ENCODE assay signal across 13 mouse cellular contexts in genomic region chr12:56459508-56460119, GRCm38 (mm10).
DNase-seq lines count a peak whose midpoint lies in the region; ATAC-seq and TF ChIP-seq lines count a peak whose summit lies in the region.
"Had no signal": no experiment of that assay in that cellular context is flagged by ENCODE, and none has a peak within 500 bp of the region (broad histone marks: within the 10 kb centered on the region; RNA-seq: fewer than 3 reads in every experiment).

No protein-coding gene starts in this region.

- no peaks in the 10 kb centered on the region for H3K36me3 ChIP-seq in heart, embryonic 10.5 days
- H3K36me3 ChIP-seq in forebrain, postnatal 0 days (ENCODE audit: insufficient read depth): no peaks in the 10 kb centered on the region
- H3K36me3 ChIP-seq in midbrain, embryonic 12.5 days: no peaks in the 10 kb centered on the region
- H3K36me3 ChIP-seq: limb, embryonic 15.5 days had no signal

- no peak; the same call in 1 of the 2 replicates for ATAC-seq in forebrain, postnatal 0 days
- ATAC-seq in midbrain, embryonic 12.5 days (ENCODE audit: low FRiP score, low read depth): peak; percentile 61

- H3K4me2 ChIP-seq in forebrain, postnatal 0 days (ENCODE audit: low read depth): 0 out of 2 replicates have a peak overlapping the region, but pooled peaks have one; percentile 13
- peak overlapping the region; percentile 39 for H3K4me2 ChIP-seq in midbrain, embryonic 12.5 days (replicated peaks)
- H3K4me2 ChIP-seq: limb, embryonic 15.5 days had no signal

- 0 out of 2 replicates have a peak, but pooled peaks cover 4% of the 10 kb centered on the region for H3K4me1 ChIP-seq in heart, embryonic 10.5 days
- no peaks in the 10 kb centered on the region; the same call in 1 of the 2 replicates for H3K4me1 ChIP-seq in forebrain, postnatal 0 days (ENCODE audit: insufficient read depth)
- H3K4me1 ChIP-seq in midbrain, embryonic 12.5 days: peaks cover 27% of the 10 kb centered on the region
- H3K4me1 ChIP-seq: limb, embryonic 15.5 days had no signal

- DNase-seq in heart, embryonic 10.5 days (ENCODE audit: low spot score): no peak
- DNase-seq in heart, postnatal 4 days: no peak
- peak; percentile 64 for DNase-seq in embryo, embryonic 10.5 days (ENCODE audit: low spot score)
- DNase-seq in forebrain, postnatal 0 days: peak; percentile 27
- no peak for DNase-seq in adrenal gland, postnatal 36 days
- no peak for DNase-seq in layer of hippocampus, postnatal 10 days (ENCODE audit: low spot score in 2 of 2)
- no peak for DNase-seq in yolk sac, embryonic 10.5 days (ENCODE audit: low spot score)
- DNase-seq: adrenal gland, postnatal 14 days; cerebellum, postnatal 14 days; kidney, adult 11 months had no signal

- H3K4me3 ChIP-seq in heart, embryonic 10.5 days: peak overlapping the region; percentile 42
- no peak overlapping the region for H3K4me3 ChIP-seq in forebrain, postnatal 0 days (ENCODE audit: low read depth, low read length)
- H3K4me3 ChIP-seq in midbrain, embryonic 12.5 days: 0 out of 2 replicates have a peak overlapping the region, but pooled peaks have one; percentile 2
- H3K4me3 ChIP-seq: limb, embryonic 15.5 days had no signal

- no peak overlapping the region for H3K27ac ChIP-seq in heart, embryonic 10.5 days
- H3K27ac ChIP-seq in forebrain, postnatal 0 days (ENCODE audit: low read depth, low read length): no peak overlapping the region
- H3K27ac ChIP-seq in midbrain, embryonic 12.5 days (replicated peaks): no peak overlapping the region
- H3K27ac ChIP-seq: limb, embryonic 15.5 days; macrophage had no signal

- no peaks in the 10 kb centered on the region for H3K9me3 ChIP-seq in heart, embryonic 10.5 days
- no peaks in the 10 kb centered on the region for H3K9me3 ChIP-seq in forebrain, postnatal 0 days (ENCODE audit: low read length)
- no peaks in the 10 kb centered on the region for H3K9me3 ChIP-seq in midbrain, embryonic 12.5 days
- H3K9me3 ChIP-seq: limb, embryonic 15.5 days had no signal

- no peak overlapping the region for H3K9ac ChIP-seq in forebrain, postnatal 0 days
- no peak overlapping the region for H3K9ac ChIP-seq in midbrain, embryonic 12.5 days (replicated peaks)
- H3K9ac ChIP-seq: limb, embryonic 15.5 days had no signal

- WGBS in heart, embryonic 10.5 days: 9% methylated on average over 10 of the region's 10 CpGs
- under 1% methylated on average over 10 of the region's 10 CpGs for WGBS in forebrain, postnatal 0 days
- 2% methylated on average over 10 of the region's 10 CpGs for WGBS in midbrain, embryonic 12.5 days

- no peak for TF ChIP-seq CTCF in forebrain, postnatal 0 days (IDR thresholded peaks at IDR 0.05; ENCODE audit: low read depth)

- H3K27me3 ChIP-seq in heart, embryonic 10.5 days (ENCODE audit: insufficient read depth, poor library complexity, severe bottlenecking): peaks cover 18% of the 10 kb centered on the region; the same call in 1 of the 2 replicates
- peaks cover 84% of the 10 kb centered on the region for H3K27me3 ChIP-seq in forebrain, postnatal 0 days (ENCODE audit: insufficient read depth, low read length)
- peaks cover 83% of the 10 kb centered on the region for H3K27me3 ChIP-seq in midbrain, embryonic 12.5 days

Comparison
In these comparisons a context has a peak if more than half of its experiments do, and no peak if none do; other contexts are left out.
1. DNase-seq: peak in embryo, embryonic 10.5 days (single experiment) and forebrain, postnatal 0 days (single experiment); none in heart, embryonic 10.5 days (single experiment), heart, postnatal 4 days (single experiment), adrenal gland, postnatal 36 days (0 of 2), layer of hippocampus, postnatal 10 days (0 of 2) and yolk sac, embryonic 10.5 days (single experiment).